Mouse (Mus musculus) hindbrain, postnatal 0 days (tissue): ENCODE data around the gene Gm10642. TPM values are rescaled to one million over a fixed set of nuclear protein-coding genes. Genes with fewer than 3 reads are reported as not detected.

Experiments used
- ATAC-seq: fragments of 200-750 bp; cut with Nextera tagmentation; 2 replicates; pipeline ENCODE4 v1.8.0; 2017; ENCODE audit warnings: mild to moderate bottlenecking, moderate TSS enrichment, moderate library complexity
- DNase-seq: peaks from one replicate; pipeline ENCODE4 v3.0.0-alpha.2; 2015; ENCODE audit warnings: low spot score
- H3K27ac ChIP-seq: fragments of 300-500 bp; sonication (generic); 2 replicates; pipeline ENCODE4 v1.5.1; 2014; ENCODE audit warnings: mild to moderate bottlenecking
- H3K27me3 ChIP-seq: fragments of 300-500 bp; sonication (generic); 2 replicates; pipeline ENCODE4 v1.6.1; 2014; ENCODE audit warnings: low read length, mixed read lengths; ENCODE audit not compliant: insufficient read depth
- H3K36me3 ChIP-seq: fragments of 300-500 bp; sonication (generic); 2 replicates; pipeline ENCODE4 v1.6.1; 2014; ENCODE audit warnings: low read length, mixed read lengths; ENCODE audit not compliant: insufficient read depth
- H3K4me1 ChIP-seq: fragments of 300-500 bp; sonication (generic); 2 replicates; pipeline ENCODE4 v1.6.1; 2014; ENCODE audit warnings: antibody characterized with exemption, low read length, mixed read lengths; ENCODE audit not compliant: insufficient read depth
- H3K4me2 ChIP-seq: fragments of 300-500 bp; sonication (generic); 2 replicates; pipeline ENCODE4 v1.6.1; 2014; ENCODE audit warnings: low read depth, mild to moderate bottlenecking, low read length, moderate library complexity, mixed read lengths
- H3K4me3 ChIP-seq: fragments of 300-500 bp; sonication (generic); 2 replicates; pipeline ENCODE4 v1.5.1; 2014; ENCODE audit warnings: low read length
- H3K9ac ChIP-seq: fragments of 300-500 bp; sonication (generic); replicated peaks from 2 replicates; pipeline ENCODE4 v1.6.1; 2014; ENCODE audit warnings: mild to moderate bottlenecking, low read length, moderate library complexity, mixed read lengths
- H3K9me3 ChIP-seq: fragments of 300-500 bp; sonication (generic); 2 replicates; pipeline ENCODE4 v1.6.1; 2016; ENCODE audit warnings: low read length, mixed read lengths
- CTCF ChIP-seq: IDR thresholded peaks from 2 replicates; pipeline ENCODE4 v1.5.1; 2016; ENCODE audit warnings: antibody characterized with exemption, control low read depth, low read depth
- WGBS: fragments of 180-500 bp; shearing (Covaris S2); extraction: QIAGEN DNeasy Blood & Tissue Kit; methylation state at CpG from one replicate; pipeline ENCODE4 v1.1.7; 2014; 5-methylcytosine and 5-hydroxymethylcytosine counted together
- polyA plus RNA-seq: library from polyadenylated mRNA; unstranded; fragments of >200 nt; fragmentation: Nextera tagmentation; extraction: Ambion mirVana; gene quantifications from 2 replicates; pipeline ENCODE4 v1.2.1, GENCODE M21; 2015
- total RNA-seq: library from RNA; depleted of rRNA; stranded (reverse); fragments of >200 nt; gene quantifications from 2 replicates; pipeline ENCODE4 v1.2.3, GENCODE M21; 2014

Gene Gm10642
- total and polyA plus RNA-seq, 2 experiments from 2014 or later: 1.1 to 1.9 TPM

DNA sequence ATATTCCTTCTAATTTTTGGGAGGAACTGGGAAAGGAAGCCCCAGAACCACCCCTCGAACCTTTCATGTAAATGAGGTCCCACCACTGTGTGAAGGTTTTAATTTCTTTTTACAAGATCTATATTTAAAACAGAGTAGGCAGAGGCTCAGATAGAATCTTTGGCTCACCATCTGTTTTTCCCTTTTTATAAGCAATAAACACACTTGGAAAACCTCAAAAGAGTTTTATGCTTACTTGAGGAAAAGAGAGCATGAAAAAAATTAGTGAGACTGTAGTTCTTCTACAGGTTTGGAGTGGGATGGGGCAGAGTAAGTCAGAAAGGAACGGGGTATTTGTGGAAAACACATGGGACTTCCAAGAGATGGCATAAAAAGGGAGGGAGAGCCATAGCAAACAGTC is 3.8 kb upstream of the Gm10642 start:
- Histone ChIP-seq H3K9me3 (no peaks in the 10 kb centered on the region), H3K4me3 (no peak overlapping the region), H3K36me3 (no peaks in the 10 kb centered on the region), H3K4me1 (peaks cover 10% of the 10 kb centered on the region), H3K27ac (no peak overlapping the region), H3K4me2 (peak overlapping the region; percentile 62), H3K9ac (no peak overlapping the region), H3K27me3 (no peaks in the 10 kb centered on the region)
- TF ChIP-seq CTCF: no peak
- ATAC-seq (no peak), DNase-seq (no peak)
- WGBS: 67% methylated on average over 2 of the region's 2 CpGs

- H3K27me3 ChIP-seq: no peaks in the 10 kb centered on the region
- H3K4me3 ChIP-seq: peak overlapping the region; percentile 99
- H3K9me3 ChIP-seq: no peaks in the 10 kb centered on the region
- ATAC-seq (no peak), DNase-seq (no peak)
- no peak overlapping the region for H3K9ac ChIP-seq
- no peak overlapping the region for H3K27ac ChIP-seq
- peak overlapping the region; percentile 62 for H3K4me2 ChIP-seq
- 81% methylated on average over 2 of the region's 2 CpGs for WGBS
- no peaks in the 10 kb centered on the region for H3K36me3 ChIP-seq
- peaks cover 10% of the 10 kb centered on the region for H3K4me1 ChIP-seq
- no peak for TF ChIP-seq CTCF
These were observed 2.2 kb upstream of the Gm10642 start for GRCm38 (mm10) chr9:70653875-70654274.

DNA sequence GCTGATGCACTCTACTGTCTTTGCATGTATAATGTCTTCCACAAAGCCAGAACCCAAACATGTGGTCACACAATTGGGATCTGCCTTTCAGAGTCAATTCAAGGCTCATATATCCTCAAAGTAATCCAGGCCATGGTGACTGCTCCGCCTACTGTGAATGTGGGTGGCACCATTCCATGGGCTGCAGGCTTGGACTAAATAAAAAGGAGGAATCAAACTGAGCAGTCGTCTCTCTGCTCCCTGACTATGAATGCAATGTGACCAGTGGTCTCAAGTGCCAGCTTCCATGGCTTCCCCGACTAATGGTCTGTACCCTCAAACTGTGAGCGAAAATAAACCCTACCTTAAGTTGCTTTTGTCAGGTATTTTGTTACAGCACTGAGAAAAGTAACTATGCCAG is 1.6 kb upstream of the Gm10642 start:
- H3K4me1 ChIP-seq: peaks cover 10% of the 10 kb centered on the region
- no peak overlapping the region for H3K9ac ChIP-seq

DNA sequence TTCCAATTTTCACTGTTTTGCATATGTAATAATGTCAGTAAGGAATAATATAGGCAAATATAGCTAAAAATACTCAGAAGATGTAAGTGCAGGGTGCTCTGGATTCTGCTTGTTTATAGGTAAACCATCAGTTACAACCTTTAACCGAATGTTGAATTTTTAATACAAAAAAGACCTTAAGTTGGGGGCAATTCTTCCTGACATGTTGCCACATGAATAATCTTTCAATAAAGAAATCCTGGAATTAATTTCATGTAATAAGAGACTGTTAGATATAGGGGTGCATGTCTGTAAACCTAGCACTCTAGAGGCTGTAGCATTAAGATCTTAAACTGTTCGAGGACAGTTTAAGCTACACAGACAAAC is 304 bp upstream of the Gm10642 start:
- DNase-seq (no peak), ATAC-seq (no peak)
- Histone ChIP-seq H3K4me3 (peak overlapping the region; percentile 99), H3K9ac (peak overlapping the region; percentile 94), H3K4me2 (peak overlapping the region; percentile 62), H3K9me3 (no peaks in the 10 kb centered on the region), H3K4me1 (peaks cover 10% of the 10 kb centered on the region), H3K36me3 (no peaks in the 10 kb centered on the region), H3K27me3 (no peaks in the 10 kb centered on the region), H3K27ac (no peak overlapping the region)
- WGBS: 32% methylated on average over 2 of the region's 2 CpGs
- no peak for TF ChIP-seq CTCF

More for the DNA sequence above, 1.6 kb upstream of the Gm10642 start:
- Histone ChIP-seq H3K4me2 (peak overlapping the region; percentile 62), H3K9me3 (no peaks in the 10 kb centered on the region), H3K4me3 (peak overlapping the region; percentile 99), H3K36me3 (no peaks in the 10 kb centered on the region), H3K27ac (no peak overlapping the region), H3K27me3 (no peaks in the 10 kb centered on the region)
- TF ChIP-seq CTCF: no peak
- ATAC-seq (no peak), DNase-seq (no peak)
- WGBS: 62% methylated on average over 4 of the region's 4 CpGs

GRCm38 (mm10) chr9:70657013-70657967 is 1.2 kb downstream of the Gm10642 start, which contains the start of gene Mindy2:
TSS of gene Mindy2 (minus strand) at chr9:70657174.
- TF ChIP-seq CTCF: no peak
- peak within 1 kb of the TSS; percentile 94 for H3K9ac ChIP-seq
- DNase-seq (peak; percentile 99), ATAC-seq (peak; percentile 99)
- H3K27me3 ChIP-seq: no peaks in the 10 kb centered on the region
- peaks cover 10% of the 10 kb centered on the region for H3K4me1 ChIP-seq
- peak within 1 kb of the TSS; percentile 62 for H3K4me2 ChIP-seq
- no peaks in the 10 kb centered on the region for H3K9me3 ChIP-seq
- H3K36me3 ChIP-seq: no peaks in the 10 kb centered on the region
- WGBS: 2% methylated on average over 60 of the region's 67 CpGs
- H3K27ac ChIP-seq: peak within 1 kb of the TSS; percentile 97
- peak within 1 kb of the TSS; percentile 99 for H3K4me3 ChIP-seq

DNA sequence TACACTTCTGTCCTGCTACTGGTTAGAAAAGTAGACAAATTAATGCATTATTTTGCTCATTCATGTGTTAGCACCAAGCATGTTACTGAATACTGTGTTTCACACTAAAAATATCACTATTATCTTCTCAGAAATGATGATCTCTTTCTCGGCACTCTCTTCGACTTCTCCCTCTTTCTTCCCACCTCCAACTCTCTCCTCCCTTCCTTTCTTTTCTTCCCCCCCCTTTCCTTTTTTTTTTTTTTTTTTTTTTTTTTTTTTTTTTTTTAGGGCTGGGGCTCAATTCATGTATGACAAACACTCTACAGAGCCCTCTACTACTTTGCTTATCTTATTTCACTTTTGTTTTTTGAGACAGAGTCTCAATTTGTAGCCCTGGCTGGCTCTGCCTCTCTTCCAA is 2.2 kb downstream of the Gm10642 start:
- no peak for TF ChIP-seq CTCF
- no peak for DNase-seq
- H3K27me3 ChIP-seq: no peaks in the 10 kb centered on the region
- 69% methylated on average over 2 of the region's 2 CpGs for WGBS
- no peak for ATAC-seq
- no peak overlapping the region for H3K27ac ChIP-seq
- no peaks in the 10 kb centered on the region for H3K9me3 ChIP-seq
- H3K4me1 ChIP-seq: peaks cover 4% of the 10 kb centered on the region
- no peak overlapping the region for H3K4me3 ChIP-seq
- no peak overlapping the region for H3K9ac ChIP-seq
- H3K36me3 ChIP-seq: no peaks in the 10 kb centered on the region
- no peak overlapping the region for H3K4me2 ChIP-seq

DNA sequence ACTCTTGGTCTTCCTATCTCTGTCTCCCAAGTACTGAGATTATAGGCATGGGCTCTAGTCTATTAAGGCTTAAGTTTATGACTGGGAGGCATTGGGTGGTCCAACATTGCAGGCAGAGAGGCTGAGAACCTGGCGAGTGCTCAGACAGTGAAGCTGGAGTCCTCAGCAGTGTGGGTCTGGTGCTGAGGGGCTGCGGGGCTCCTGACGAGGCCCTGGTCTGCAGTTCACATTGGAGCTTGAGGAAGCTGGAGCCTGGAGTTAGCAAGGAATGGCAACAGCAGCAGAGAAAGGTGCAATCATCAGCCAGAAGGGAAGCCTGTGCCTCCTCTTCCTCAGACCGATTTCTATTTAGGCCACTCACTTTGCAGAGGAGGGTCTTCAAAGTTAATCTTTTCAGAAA is 8.8 kb downstream of the Gm10642 start:
- Histone ChIP-seq H3K9me3 (no peaks in the 10 kb centered on the region), H3K27ac (no peak overlapping the region), H3K4me3 (no peak overlapping the region), H3K36me3 (no peaks in the 10 kb centered on the region), H3K4me1 (no peaks in the 10 kb centered on the region), H3K4me2 (no peak overlapping the region), H3K9ac (no peak overlapping the region), H3K27me3 (no peaks in the 10 kb centered on the region)
- WGBS: 83% methylated on average over 4 of the region's 4 CpGs
- ATAC-seq (no peak), DNase-seq (no peak)
- no peak for TF ChIP-seq CTCF
